Mouse (Mus musculus) midbrain, embryonic 11.5 days (tissue): Measurements from ENCODE around the gene Faim2. TPM values are rescaled to one million over a fixed set of nuclear protein-coding genes. Genes with fewer than 3 reads are reported as not detected.

Source experiments
- ATAC-seq: fragments of 200-750 bp; cut with Nextera tagmentation; 2 replicates; pipeline ENCODE4 v1.8.0; 2017; ENCODE audit warnings: moderate TSS enrichment, moderate library complexity; ENCODE audit not compliant: low FRiP score
- DNase-seq: peaks from one replicate; pipeline ENCODE4 v3.0.0; 2015; ENCODE audit warnings: low spot score; ENCODE audit errors: missing footprints
- H3K27ac ChIP-seq: fragments of 300-500 bp; sonication (generic); 2 replicates; pipeline ENCODE4 v1.5.1; 2014; ENCODE audit warnings: low read depth, low read length
- H3K27me3 ChIP-seq: fragments of 300-500 bp; sonication (generic); 2 replicates; pipeline ENCODE4 v1.6.1; 2014; ENCODE audit warnings: mild to moderate bottlenecking, low read length, moderate library complexity, mixed read lengths; ENCODE audit not compliant: control insufficient read depth, insufficient read depth
- H3K36me3 ChIP-seq: fragments of 300-500 bp; sonication (generic); 2 replicates; pipeline ENCODE4 v1.6.1; 2014; ENCODE audit warnings: mild to moderate bottlenecking, low read length, moderate library complexity, mixed read lengths; ENCODE audit not compliant: control insufficient read depth, insufficient read depth
- H3K4me1 ChIP-seq: fragments of 300-500 bp; sonication (generic); 2 replicates; pipeline ENCODE4 v1.6.1; 2014; ENCODE audit warnings: low read length; ENCODE audit not compliant: control insufficient read depth, insufficient read depth
- H3K4me2 ChIP-seq: fragments of 300-500 bp; sonication (generic); 2 replicates; pipeline ENCODE4 v1.6.1; 2014; ENCODE audit warnings: mild to moderate bottlenecking, moderate library complexity
- H3K4me3 ChIP-seq: fragments of 300-500 bp; sonication (generic); 2 replicates; pipeline ENCODE4 v1.5.1; 2014; ENCODE audit warnings: low read depth, low read length
- H3K9ac ChIP-seq: fragments of 300-500 bp; sonication (generic); 2 replicates; pipeline ENCODE4 v1.6.1; 2014; ENCODE audit warnings: low read length
- H3K9me3 ChIP-seq: fragments of 300-500 bp; sonication (generic); 2 replicates; pipeline ENCODE4 v1.6.1; 2016; ENCODE audit warnings: low read length; ENCODE audit not compliant: control insufficient read depth
- WGBS: fragments of 180-500 bp; shearing (Covaris S2); extraction: QIAGEN DNeasy Blood & Tissue Kit; methylation state at CpG from one replicate; pipeline ENCODE4 v1.1.7; 2014; 5-methylcytosine and 5-hydroxymethylcytosine counted together
- polyA plus RNA-seq: library from polyadenylated mRNA; unstranded; fragments of >200 nt; fragmentation: Nextera tagmentation; extraction: Ambion mirVana; gene quantifications from 2 replicates; pipeline ENCODE4 v1.2.1, GENCODE M21; 2014

The Faim2 gene
- polyA plus RNA-seq, 1 experiment from 2014 or later: 0.81 TPM

DNA sequence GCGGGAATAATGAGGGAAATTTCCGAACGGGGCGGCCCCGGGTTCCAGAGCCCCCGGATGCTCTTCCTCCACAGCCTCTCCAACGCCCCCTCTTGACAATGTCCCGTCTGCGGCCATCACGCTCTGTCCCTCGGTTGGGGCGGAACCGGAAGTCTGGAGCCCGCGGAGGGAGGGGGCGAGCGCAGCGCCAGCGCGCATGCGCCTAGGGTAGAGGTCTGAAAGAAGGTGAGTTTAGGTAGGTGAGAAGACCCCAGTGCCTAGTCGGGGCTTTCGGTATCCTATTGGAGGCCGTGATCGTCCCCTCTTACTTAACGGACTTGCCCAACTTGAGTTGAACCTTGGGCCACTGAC lies 53.4 kb downstream of the Faim2 start, which contains the start of gene Bcdin3d:
TSS of gene Bcdin3d (minus strand) at position 155 of the 351 bp plus-strand sequence.
- H3K4me3 ChIP-seq: peak within 1 kb of the TSS; percentile 76
- peak within 1 kb of the TSS; percentile 89 for H3K9ac ChIP-seq
- DNase-seq (peak; percentile 99), ATAC-seq (peak; percentile 91)
- H3K27ac ChIP-seq: peak within 1 kb of the TSS; percentile 84
- WGBS: 1% methylated on average over 26 of the region's 26 CpGs
- H3K4me2 ChIP-seq: peak within 1 kb of the TSS; percentile 79
- H3K36me3 ChIP-seq: peaks cover 2% of the 10 kb centered on the region; the same call in 1 of the 2 replicates
- peaks cover 7% of the 10 kb centered on the region; the same call in 1 of the 2 replicates for H3K4me1 ChIP-seq
- H3K27me3 ChIP-seq: no peaks in the 10 kb centered on the region
- no peaks in the 10 kb centered on the region for H3K9me3 ChIP-seq

GRCm38 (mm10) chr15:99473801-99474575 lies 54.0 kb downstream of the Faim2 start:
- 7% methylated on average over 38 of the region's 38 CpGs for WGBS
- Histone ChIP-seq H3K4me3 (peak overlapping the region; percentile 76), H3K9me3 (no peaks in the 10 kb centered on the region; the same call in 1 of the 2 replicates)

DNA sequence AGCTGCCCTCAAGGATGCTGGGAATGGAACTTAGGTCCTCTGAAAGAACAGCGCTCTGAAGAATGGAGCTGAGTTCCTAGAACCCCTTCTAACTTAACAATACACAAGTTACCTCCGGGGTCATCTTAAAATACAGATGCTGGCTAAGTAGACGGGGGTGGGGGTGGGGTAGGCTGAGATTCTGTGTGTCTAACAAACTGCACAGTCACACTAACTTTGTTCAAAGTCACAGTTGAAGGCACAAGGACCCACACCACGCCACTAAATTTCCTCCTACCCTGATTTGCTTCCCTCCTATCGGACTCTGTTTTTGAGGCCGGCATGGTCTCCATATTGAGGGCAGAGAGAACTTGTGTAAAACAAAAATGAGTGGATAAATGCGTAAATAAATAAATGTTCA lies 55.0 kb downstream of the Faim2 start:
- DNase-seq (peak; percentile 83), ATAC-seq (no peak)
- no peak overlapping the region for H3K4me2 ChIP-seq
- H3K36me3 ChIP-seq: peaks cover 4% of the 10 kb centered on the region
- no peak overlapping the region for H3K9ac ChIP-seq
- no peak overlapping the region for H3K4me3 ChIP-seq
- no peaks in the 10 kb centered on the region for H3K27me3 ChIP-seq
- H3K9me3 ChIP-seq: no peaks in the 10 kb centered on the region; the same call in 1 of the 2 replicates
- WGBS: 89% methylated on average over 7 of the region's 7 CpGs
- peaks cover 7% of the 10 kb centered on the region; the same call in 1 of the 2 replicates for H3K4me1 ChIP-seq
- no peak overlapping the region for H3K27ac ChIP-seq

More at GRCm38 (mm10) chr15:99473801-99474575, 54.0 kb downstream of the Faim2 start:
- Histone ChIP-seq H3K4me2 (peak overlapping the region; percentile 79), H3K9ac (peak overlapping the region; percentile 89), H3K36me3 (peaks cover 4% of the 10 kb centered on the region), H3K4me1 (peaks cover 7% of the 10 kb centered on the region; the same call in 1 of the 2 replicates), H3K27ac (peak overlapping the region; percentile 84), H3K27me3 (no peaks in the 10 kb centered on the region)
- DNase-seq (peak; percentile 97), ATAC-seq (peak; percentile 86)

- Histone ChIP-seq H3K9me3 (no peaks in the 10 kb centered on the region; the same call in 1 of the 2 replicates), H3K4me2 (no peak overlapping the region), H3K4me3 (no peak overlapping the region), H3K36me3 (peaks cover 4% of the 10 kb centered on the region), H3K27me3 (no peaks in the 10 kb centered on the region), H3K27ac (no peak overlapping the region), H3K4me1 (peaks cover 7% of the 10 kb centered on the region; the same call in 1 of the 2 replicates), H3K9ac (no peak overlapping the region)
- DNase-seq: no peak
- WGBS: 78% methylated on average over 14 of the region's 14 CpGs
- no peak for ATAC-seq
Observed at GRCm38 (mm10) chr15:99471677-99472063, 56.3 kb downstream of the Faim2 start.

DNA sequence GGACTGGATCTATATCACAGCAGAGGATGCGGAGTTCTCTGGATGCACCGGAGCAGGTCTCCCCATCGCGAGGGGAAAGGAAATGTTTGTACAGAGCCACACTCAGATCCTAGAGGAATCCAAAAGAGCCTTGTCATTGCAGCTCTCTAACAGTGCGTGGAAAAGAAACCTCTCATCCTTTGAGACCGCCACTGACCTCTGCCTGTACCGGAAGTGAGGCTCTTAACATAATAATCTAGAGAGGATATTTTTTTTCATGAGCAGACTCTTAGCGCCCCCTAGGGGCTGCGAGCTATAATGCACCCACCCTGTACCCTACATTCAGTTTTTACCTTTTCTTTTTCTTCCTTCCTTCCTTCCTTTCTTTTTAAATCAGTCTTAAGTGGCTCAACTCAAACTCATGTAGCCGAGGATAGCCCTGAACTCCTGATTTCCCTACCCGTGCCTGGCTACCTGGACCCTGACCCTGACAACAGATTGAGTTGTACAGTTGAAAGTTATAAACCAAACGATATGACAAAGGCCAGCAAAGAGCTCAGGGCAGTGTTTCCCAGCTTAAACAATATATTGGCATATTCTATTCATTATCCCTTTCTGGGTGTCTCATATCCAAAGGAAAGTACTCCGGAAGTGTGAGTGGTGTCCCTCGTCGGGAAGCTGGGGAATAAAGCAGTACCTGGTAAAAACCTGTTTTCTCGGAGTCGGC lies 56.8 kb downstream of the Faim2 start:
- no peak overlapping the region for H3K9ac ChIP-seq
- no peak overlapping the region for H3K27ac ChIP-seq
- H3K4me2 ChIP-seq: no peak overlapping the region
- no peaks in the 10 kb centered on the region for H3K27me3 ChIP-seq
- ATAC-seq (no peak), DNase-seq (peak; percentile 92)
- H3K36me3 ChIP-seq: peaks cover 4% of the 10 kb centered on the region
- peaks cover 7% of the 10 kb centered on the region; the same call in 1 of the 2 replicates for H3K4me1 ChIP-seq
- WGBS: 64% methylated on average over 17 of the region's 17 CpGs
- H3K4me3 ChIP-seq: no peak overlapping the region
- H3K9me3 ChIP-seq: no peaks in the 10 kb centered on the region; the same call in 1 of the 2 replicates

GRCm38 (mm10) chr15:99470224-99470761 lies 57.7 kb downstream of the Faim2 start:
- Histone ChIP-seq H3K9me3 (no peaks in the 10 kb centered on the region; the same call in 1 of the 2 replicates), H3K4me3 (no peak overlapping the region), H3K36me3 (peaks cover 4% of the 10 kb centered on the region), H3K4me2 (no peak overlapping the region), H3K9ac (no peak overlapping the region), H3K27me3 (no peaks in the 10 kb centered on the region), H3K27ac (no peak overlapping the region), H3K4me1 (peaks cover 7% of the 10 kb centered on the region; the same call in 1 of the 2 replicates)
- 92% methylated on average over 31 of the region's 31 CpGs for WGBS
- DNase-seq (no peak), ATAC-seq (no peak)

GRCm38 (mm10) chr15:99469736-99470135 lies 58.2 kb downstream of the Faim2 start:
- Histone ChIP-seq H3K27me3 (no peaks in the 10 kb centered on the region), H3K9me3 (no peaks in the 10 kb centered on the region; the same call in 1 of the 2 replicates), H3K36me3 (peaks cover 4% of the 10 kb centered on the region), H3K4me2 (no peak overlapping the region), H3K4me1 (peaks cover 5% of the 10 kb centered on the region; the same call in 1 of the 2 replicates), H3K4me3 (no peak overlapping the region), H3K27ac (no peak overlapping the region), H3K9ac (no peak overlapping the region)
- DNase-seq (peak; percentile 74), ATAC-seq (no peak)
- 93% methylated on average over 4 of the region's 4 CpGs for WGBS

DNA sequence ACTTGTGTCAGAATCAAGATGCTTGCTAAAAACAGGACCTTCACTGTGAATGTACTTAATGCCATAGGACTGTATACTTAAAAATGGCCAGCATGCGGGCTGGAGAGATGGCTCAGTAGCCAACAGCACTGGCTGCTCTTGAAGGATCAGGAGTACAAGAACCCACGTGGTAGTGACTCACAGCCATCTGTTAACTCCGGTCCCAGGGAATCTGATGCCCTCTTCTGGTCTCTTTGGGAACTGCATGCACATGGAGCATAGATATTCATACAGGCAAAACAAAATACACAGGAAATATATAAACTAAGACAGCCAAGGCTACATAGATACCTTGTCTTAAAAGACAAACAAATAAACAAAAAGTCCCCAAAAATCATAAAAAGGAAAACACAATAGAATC lies 58.9 kb downstream of the Faim2 start:
- H3K27me3 ChIP-seq: no peaks in the 10 kb centered on the region
- 41% methylated on average over 3 of the region's 3 CpGs for WGBS
- peaks cover 4% of the 10 kb centered on the region; the same call in 1 of the 2 replicates for H3K4me1 ChIP-seq
- H3K4me3 ChIP-seq: no peak overlapping the region
- H3K9me3 ChIP-seq: no peaks in the 10 kb centered on the region; the same call in 1 of the 2 replicates
- H3K27ac ChIP-seq: no peak overlapping the region
- H3K4me2 ChIP-seq: no peak overlapping the region
- ATAC-seq (no peak), DNase-seq (peak; percentile 95)
- peaks cover 4% of the 10 kb centered on the region for H3K36me3 ChIP-seq
- no peak overlapping the region for H3K9ac ChIP-seq
